Mouse (Mus musculus) small intestine, adult 2 months (tissue): ENCODE results near the gene Grwd1.

Experiments used
- CTCF ChIP-seq: fragments of 200-500 bp; IDR thresholded peaks from 2 replicates; pipeline ENCODE4 v1.5.1; 2012; ENCODE audit warnings: low read depth, mild to moderate bottlenecking, control low read depth, inconsistent platforms, low read length, moderate library complexity, mixed read lengths; ENCODE audit not compliant: insufficient replicate concordance, insufficient read length; ENCODE audit errors: extremely low read depth
- POLR2A ChIP-seq: fragments of 200-500 bp; IDR thresholded peaks from 2 replicates; pipeline ENCODE4 v1.6.1; 2012; ENCODE audit warnings: low read depth, mild to moderate bottlenecking, control low read depth, inconsistent platforms, low read length, moderate library complexity

GRCm38 (mm10) chr7:45783511-45784091 lies 47.1 kb downstream of the Grwd1 start, which contains the start of gene Lmtk3:
- TF ChIP-seq POLR2A, result no peak
- TF ChIP-seq CTCF, result 0 out of 2 replicates have a peak, but pooled peaks have one; percentile 26
